8 mouse cellular contexts compared by ENCODE assay signal in genomic region chr2:168628787-168629186, GRCm38 (mm10). TPM values are rescaled to one million over a fixed set of nuclear protein-coding genes. Genes with fewer than 3 reads are reported as not detected.
DNase-seq lines count a peak whose midpoint lies in the region; ATAC-seq and TF ChIP-seq lines count a peak whose summit lies in the region.

No protein-coding gene starts in this region.

- peak overlapping the region; percentile 65 for H3K27ac ChIP-seq in embryonic facial prominence, embryonic 15.5 days (replicated peaks)
- no peak overlapping the region for H3K27ac ChIP-seq in heart, postnatal 0 days (ENCODE audit: low read depth)
- no peak overlapping the region for H3K27ac ChIP-seq in liver, embryonic 16.5 days (ENCODE audit: low read length)

- peak; percentile 97 for TF ChIP-seq CTCF in heart, postnatal 0 days (IDR thresholded peaks at IDR 0.05; ENCODE audit: low read depth)

- H3K27me3 ChIP-seq in embryonic facial prominence, embryonic 15.5 days: no peaks in the 10 kb centered on the region
- peaks cover 26% of the 10 kb centered on the region for H3K27me3 ChIP-seq in heart, postnatal 0 days (ENCODE audit: control insufficient read depth, insufficient read depth, low read length)
- no peaks in the 10 kb centered on the region for H3K27me3 ChIP-seq in liver, embryonic 16.5 days (ENCODE audit: control insufficient read depth, insufficient read depth, low read depth, low read length)

- H3K9ac ChIP-seq in embryonic facial prominence, embryonic 15.5 days: no peak overlapping the region
- H3K9ac ChIP-seq in heart, postnatal 0 days (replicated peaks; ENCODE audit: low read depth, low read length): no peak overlapping the region
- H3K9ac ChIP-seq in liver, embryonic 16.5 days (ENCODE audit: low read depth, low read length): no peak overlapping the region

- no peak overlapping the region for H3K4me2 ChIP-seq in embryonic facial prominence, embryonic 15.5 days (replicated peaks)
- H3K4me2 ChIP-seq in heart, postnatal 0 days (ENCODE audit: low read depth, low read length): no peak overlapping the region
- no peak overlapping the region for H3K4me2 ChIP-seq in liver, embryonic 16.5 days (ENCODE audit: low read depth, low read length)

- DNase-seq in CD4-positive, CD25-positive, alpha-beta regulatory T cell, adult 2 months (ENCODE audit: low read depth, low spot score): peak; percentile 90
- DNase-seq in adrenal gland, postnatal 4 days (ENCODE audit: low spot score in 2 of 2): peak; percentile 66 to 69
- DNase-seq in heart, postnatal 0 days (ENCODE audit: low spot score): peak; percentile 80
- DNase-seq in kidney, postnatal 25 days: peak; percentile 80 to 87
- DNase-seq in testis, postnatal 10 days (ENCODE audit: low spot score): peak; percentile 93

- 16% methylated on average over 8 of the region's 8 CpGs for WGBS in embryonic facial prominence, embryonic 15.5 days
- 23% methylated on average over 8 of the region's 8 CpGs for WGBS in heart, postnatal 0 days
- WGBS in liver, embryonic 16.5 days (ENCODE audit: insufficient replicate concordance): 25% methylated on average over 8 of the region's 8 CpGs

- TF ChIP-seq EP300 in heart, postnatal 0 days (IDR thresholded peaks at IDR 0.05; ENCODE audit: low read depth): no peak

- H3K4me3 ChIP-seq in embryonic facial prominence, embryonic 15.5 days (replicated peaks): no peak overlapping the region
- no peak overlapping the region for H3K4me3 ChIP-seq in heart, postnatal 0 days (ENCODE audit: low read depth, low read length)
- H3K4me3 ChIP-seq in liver, embryonic 16.5 days (ENCODE audit: low read depth, low read length): no peak overlapping the region

- H3K9me3 ChIP-seq in embryonic facial prominence, embryonic 15.5 days (replicated peaks): no peaks in the 10 kb centered on the region
- 0 out of 2 replicates have a peak, but pooled peaks cover 6% of the 10 kb centered on the region for H3K9me3 ChIP-seq in heart, postnatal 0 days (replicated peaks; ENCODE audit: control insufficient read depth, low read length)
- no peaks in the 10 kb centered on the region for H3K9me3 ChIP-seq in liver, embryonic 16.5 days (replicated peaks; ENCODE audit: control insufficient read depth, low read length)

- peaks cover 6% of the 10 kb centered on the region; the same call in 1 of the 2 replicates for H3K36me3 ChIP-seq in embryonic facial prominence, embryonic 15.5 days
- no peaks in the 10 kb centered on the region for H3K36me3 ChIP-seq in heart, postnatal 0 days (replicated peaks; ENCODE audit: control insufficient read depth, insufficient read depth, low read length)
- no peaks in the 10 kb centered on the region for H3K36me3 ChIP-seq in liver, embryonic 16.5 days (ENCODE audit: control insufficient read depth, insufficient read depth)

- H3K4me1 ChIP-seq in embryonic facial prominence, embryonic 15.5 days: peaks cover 33% of the 10 kb centered on the region
- peaks cover 11% of the 10 kb centered on the region for H3K4me1 ChIP-seq in heart, postnatal 0 days (ENCODE audit: control insufficient read depth, insufficient read depth)
- peaks cover 8% of the 10 kb centered on the region; the same call in 1 of the 2 replicates for H3K4me1 ChIP-seq in liver, embryonic 16.5 days (ENCODE audit: control insufficient read depth, low read depth, low read length)

- ATAC-seq in embryonic facial prominence, embryonic 15.5 days (ENCODE audit: insufficient number of reproducible peaks, low FRiP score, low TSS enrichment, low read depth): peak; percentile 76
- peak; percentile 63 for ATAC-seq in heart, postnatal 0 days (ENCODE audit: insufficient read depth, low read depth)
- ATAC-seq in liver, embryonic 16.5 days (ENCODE audit: low read depth): 0 out of 2 replicates have a peak, but pooled peaks have one; percentile 13
- peak; percentile 53; the same call in 1 of the 2 replicates for ATAC-seq in neutrophil, adult 5-6 weeks (ENCODE audit: extremely low read depth, insufficient number of reproducible peaks, low FRiP score, poor library complexity, severe bottlenecking)

RNA-seq across cellular contexts. Expression of gene Nfatc2, which starts 27.3 kb away (rescaled TPM):
- total RNA-seq in adrenal gland, postnatal 4 days (2021): 1 to 10 TPM; 4.4 to 5.0 TPM
- polyA plus RNA-seq in embryonic facial prominence, embryonic 15.5 days (2015; fragmentation: Nextera tagmentation; extraction: Ambion mirVana): 5.8 and 6.9 TPM in 2 replicates
- 7.4 and 10.1 TPM in 2 replicates for total RNA-seq in heart, postnatal 0 days (2014; rRNA removed; ENCODE audit: low replicate concordance)
- polyA plus RNA-seq in heart, postnatal 0 days (2015; fragmentation: Nextera tagmentation; extraction: Ambion mirVana): 7.3 and 8.2 TPM in 2 replicates
- 0.09 and 0.25 TPM in 2 replicates for polyA plus RNA-seq in liver, embryonic 16.5 days (2015; fragmentation: Nextera tagmentation; extraction: Ambion mirVana)
- 5.3 and 6.8 TPM in 2 replicates for total RNA-seq in neutrophil, adult 5-6 weeks (2017)

Comparison
In these comparisons a context has a peak if more than half of its experiments do, and no peak if none do; other contexts are left out.
1. ATAC-seq: peak in every context shown above with its lines; median percentile 76 in embryonic facial prominence, embryonic 15.5 days; 63 in heart, postnatal 0 days; 53 in neutrophil, adult 5-6 weeks; 13 in liver, embryonic 16.5 days.